Mouse (Mus musculus): ENCODE measurements at regions not wholly inside any gene's neighbourhood (a gene's known extent, or its start where the extent isn't known, plus 50 kb on each side); places are given as distances from the start of the nearest gene placed in this dataset.

DNA sequence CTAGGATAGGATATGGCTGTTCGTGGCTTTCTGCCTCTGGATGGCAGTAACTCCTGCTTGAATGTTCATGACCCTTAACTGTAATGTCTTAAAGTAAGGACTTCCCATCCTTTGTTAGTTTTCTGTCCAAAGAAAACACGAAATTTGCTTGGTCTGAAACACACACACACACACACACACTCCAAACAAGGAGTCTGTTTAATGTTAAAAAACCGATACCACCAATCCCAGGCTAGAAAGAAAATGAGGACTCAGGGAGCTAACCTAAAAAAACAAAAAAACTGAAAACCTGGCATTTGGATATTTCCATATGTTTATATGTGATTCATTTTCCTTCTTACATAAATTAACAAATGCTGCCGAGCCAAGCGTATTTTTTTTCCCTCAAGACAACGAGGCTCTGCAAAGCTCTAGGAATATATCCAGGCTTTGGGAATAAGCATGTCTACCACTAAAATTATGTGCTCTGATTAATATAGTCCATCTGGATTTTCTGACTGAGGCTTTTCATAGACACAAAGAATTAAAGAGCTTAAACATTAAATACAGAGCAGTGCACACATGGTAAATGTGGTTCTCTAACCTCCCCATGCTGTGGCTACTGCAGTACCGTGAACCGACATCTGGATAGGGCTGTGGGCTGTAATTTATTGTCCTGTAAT, 372.0 kb upstream of the Nr5a2 start:
- no peak for ATAC-seq (ENCODE audit: low read depth)
- Histone ChIP-seq H3K36me3 (no peaks in the 10 kb centered on the region), H3K27me3 (no peaks in the 10 kb centered on the region), H3K9ac (no peak overlapping the region), H3K27ac (no peak overlapping the region), H3K4me3 (replicated peaks) (no peak overlapping the region), H3K9me3 (replicated peaks) (no peaks in the 10 kb centered on the region), H3K4me2 (no peak overlapping the region), H3K4me1 (replicated peaks) (no peaks in the 10 kb centered on the region)
- WGBS (ENCODE audit: insufficient replicate concordance) = 62% methylated on average over 8 of the region's 8 CpGs
- no peak for DNase-seq

DNA sequence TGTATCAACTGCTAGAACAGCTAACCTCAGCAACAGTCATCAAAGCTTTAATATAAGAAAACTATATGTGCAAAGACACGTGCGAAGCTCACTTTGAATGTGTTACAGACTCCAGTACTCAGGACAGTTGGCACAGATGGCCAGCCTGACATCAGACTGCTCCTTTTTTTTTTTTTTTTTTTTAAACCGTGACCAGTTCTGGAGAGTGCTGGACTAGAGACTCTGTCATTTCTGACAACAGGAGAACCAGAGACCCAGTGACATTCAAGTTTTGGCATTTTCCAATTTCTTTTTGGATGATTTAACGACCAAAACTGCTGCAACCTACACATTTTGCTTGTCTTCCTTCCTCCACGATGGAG, 371.5 kb upstream of the Nr5a2 start:
- no peak overlapping the region for H3K27ac ChIP-seq
- ATAC-seq (ENCODE audit: low read depth) = no peak
- H3K27me3 ChIP-seq = no peaks in the 10 kb centered on the region
- H3K4me1 ChIP-seq (replicated peaks) = no peaks in the 10 kb centered on the region
- no peaks in the 10 kb centered on the region for H3K9me3 ChIP-seq (replicated peaks)
- no peak overlapping the region for H3K4me2 ChIP-seq
- 42% methylated on average over 5 of the region's 5 CpGs for WGBS (ENCODE audit: insufficient replicate concordance)
- H3K9ac ChIP-seq = no peak overlapping the region
- H3K4me3 ChIP-seq (replicated peaks) = no peak overlapping the region
- no peak for DNase-seq
- no peaks in the 10 kb centered on the region for H3K36me3 ChIP-seq

DNA sequence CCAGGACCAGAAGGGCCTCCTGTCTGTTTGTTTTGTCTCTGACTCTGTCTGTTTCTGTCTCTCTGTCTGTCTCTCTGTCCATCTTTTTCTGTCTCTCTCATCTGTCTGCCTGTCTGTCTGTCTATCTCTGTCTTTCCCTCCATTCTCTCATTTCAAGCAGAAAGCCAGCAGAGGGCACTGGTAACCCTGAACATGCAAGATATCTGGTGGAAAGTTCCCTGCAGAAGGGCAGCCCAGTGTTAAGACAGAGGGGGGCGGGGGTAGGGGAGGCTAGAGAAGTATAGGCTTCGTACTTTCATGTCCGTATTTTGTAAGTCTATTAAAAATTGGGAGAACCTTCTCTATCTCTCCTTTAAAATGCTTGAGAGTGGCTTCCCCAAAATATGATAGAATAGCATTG, 370.4 kb upstream of the Nr5a2 start:
- H3K4me1 ChIP-seq (replicated peaks) = no peaks in the 10 kb centered on the region
- no peaks in the 10 kb centered on the region for H3K36me3 ChIP-seq
- no peak overlapping the region for H3K4me2 ChIP-seq
- no peak overlapping the region for H3K9ac ChIP-seq
- ATAC-seq (ENCODE audit: low read depth) (no peak), DNase-seq (no peak)
- H3K9me3 ChIP-seq (replicated peaks) = no peaks in the 10 kb centered on the region
- H3K27ac ChIP-seq = no peak overlapping the region
- no peaks in the 10 kb centered on the region for H3K27me3 ChIP-seq
- no peak overlapping the region for H3K4me3 ChIP-seq (replicated peaks)
- WGBS (ENCODE audit: insufficient replicate concordance) = 27% methylated on average over 3 of the region's 3 CpGs

DNA sequence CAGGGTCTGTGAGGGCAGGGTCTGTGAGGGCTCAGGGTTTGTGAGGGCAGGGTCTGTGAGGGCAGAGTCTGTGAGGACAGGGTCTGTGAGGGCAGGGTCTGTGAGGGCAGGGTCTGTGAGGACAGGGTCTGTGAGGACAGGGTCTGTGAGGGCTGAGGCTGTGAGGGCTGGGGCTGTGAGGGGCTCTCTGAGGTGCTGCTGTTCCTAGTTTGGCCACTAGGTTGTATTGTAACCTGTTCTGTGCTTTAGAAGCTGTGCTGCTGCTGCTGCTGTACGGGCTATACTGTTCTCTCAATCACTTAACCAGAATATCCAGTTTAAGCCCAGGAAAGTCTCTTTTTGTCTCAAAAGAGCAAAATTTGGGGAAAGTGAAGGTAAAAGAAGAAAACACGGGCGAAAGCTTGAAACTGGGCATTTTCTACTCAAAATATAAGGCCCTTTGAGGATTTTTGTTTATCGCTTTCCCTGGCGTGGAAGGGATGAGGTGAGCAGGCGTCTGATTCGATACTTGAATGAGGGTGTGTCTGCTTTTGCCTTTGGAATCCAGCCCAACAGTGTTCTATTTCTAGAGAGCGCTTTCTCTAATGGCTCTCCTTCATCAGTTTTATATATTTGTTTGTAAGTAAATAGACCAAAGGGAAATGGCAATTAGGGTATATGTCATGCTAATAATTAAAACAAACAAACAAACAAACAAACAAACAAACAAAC, 363.8 kb upstream of the Nr5a2 start:
- H3K4me2 ChIP-seq = no peak overlapping the region
- no peaks in the 10 kb centered on the region for H3K4me1 ChIP-seq (replicated peaks)
- no peaks in the 10 kb centered on the region for H3K36me3 ChIP-seq
- no peak overlapping the region for H3K9ac ChIP-seq
- H3K9me3 ChIP-seq (replicated peaks) = no peaks in the 10 kb centered on the region
- WGBS (ENCODE audit: insufficient replicate concordance) = 41% methylated on average over 8 of the region's 8 CpGs
- H3K4me3 ChIP-seq (replicated peaks) = no peak overlapping the region
- ATAC-seq (ENCODE audit: low read depth) (no peak), DNase-seq (no peak)
- no peak overlapping the region for H3K27ac ChIP-seq
- no peaks in the 10 kb centered on the region for H3K27me3 ChIP-seq

DNA sequence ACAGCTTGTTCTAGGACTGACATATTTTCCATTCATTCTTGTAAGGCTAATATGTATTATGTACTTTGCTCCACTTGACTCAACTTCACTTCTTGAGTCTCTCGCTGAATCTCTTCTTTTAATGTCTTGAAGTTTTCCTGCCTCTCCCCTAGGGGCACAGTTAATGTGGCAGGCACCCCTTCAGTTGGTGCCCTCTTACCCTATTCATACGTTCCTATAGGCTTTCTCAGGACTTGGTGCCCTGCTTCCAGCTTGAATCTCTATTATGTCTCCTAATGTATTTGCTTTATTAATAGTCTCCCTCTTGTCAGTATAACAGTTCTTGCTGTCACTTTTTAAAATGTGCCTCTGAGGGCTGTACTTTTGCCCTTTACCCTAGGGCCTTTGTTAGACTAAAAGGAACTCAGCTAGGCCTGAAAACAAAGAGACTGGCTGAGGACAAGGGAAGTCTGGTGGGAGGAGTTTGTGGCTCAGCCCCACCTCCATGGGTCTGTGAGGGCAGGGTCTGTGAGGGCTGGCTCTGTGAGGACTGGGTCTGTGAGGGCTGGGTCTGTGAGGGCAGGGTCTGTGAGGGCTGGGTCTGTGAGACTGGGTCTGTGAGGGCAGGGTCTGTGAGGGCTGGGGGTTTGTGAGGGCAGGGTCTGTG, 362.9 kb upstream of the Nr5a2 start:
- 57% methylated on average over 2 of the region's 2 CpGs for WGBS (ENCODE audit: insufficient replicate concordance)
- no peak overlapping the region for H3K27ac ChIP-seq

DNA sequence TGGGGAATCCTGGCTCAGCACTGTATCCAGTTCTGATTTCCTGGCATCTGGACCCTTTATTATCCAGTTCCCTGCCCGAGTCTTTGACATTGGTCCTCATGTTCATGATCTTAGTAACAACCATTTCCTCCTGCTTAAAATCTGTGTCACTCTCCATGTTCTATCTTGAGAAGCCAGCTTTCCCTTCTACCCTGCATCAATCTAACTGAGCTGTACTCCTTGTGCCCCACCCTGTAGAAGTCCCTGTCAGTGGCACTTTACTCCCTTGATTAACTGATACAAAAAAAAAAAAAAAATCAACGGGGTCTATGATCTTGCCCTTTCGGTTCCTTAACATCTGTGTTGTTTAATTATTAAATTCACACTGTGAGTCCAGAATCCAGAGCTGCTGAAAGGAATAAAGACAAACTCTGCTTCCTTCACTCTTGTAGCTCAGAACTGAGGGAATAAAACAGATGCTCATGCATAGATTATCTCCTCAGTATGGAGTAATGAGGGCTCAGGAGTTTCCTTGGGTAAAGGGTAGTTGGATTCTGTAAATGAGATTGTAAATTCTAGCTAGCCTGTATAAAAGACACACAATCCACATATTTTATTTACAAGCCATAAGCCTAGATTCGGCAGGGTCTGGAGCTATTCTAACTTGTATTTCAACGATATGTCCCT, 342.6 kb upstream of the Nr5a2 start:
- Histone ChIP-seq H3K4me2 (no peak overlapping the region), H3K9me3 (replicated peaks) (no peaks in the 10 kb centered on the region), H3K9ac (no peak overlapping the region), H3K4me1 (replicated peaks) (no peaks in the 10 kb centered on the region), H3K36me3 (no peaks in the 10 kb centered on the region), H3K27me3 (no peaks in the 10 kb centered on the region), H3K27ac (no peak overlapping the region), H3K4me3 (replicated peaks) (no peak overlapping the region)
- ATAC-seq (ENCODE audit: low read depth) (no peak), DNase-seq (no peak)
- WGBS (ENCODE audit: insufficient replicate concordance) = 69% methylated on average over 5 of the region's 5 CpGs

More for the DNA sequence above, 362.9 kb upstream of the Nr5a2 start:
- Histone ChIP-seq H3K4me3 (replicated peaks) (no peak overlapping the region), H3K27me3 (no peaks in the 10 kb centered on the region), H3K9me3 (replicated peaks) (no peaks in the 10 kb centered on the region), H3K4me2 (no peak overlapping the region), H3K36me3 (no peaks in the 10 kb centered on the region), H3K4me1 (replicated peaks) (no peaks in the 10 kb centered on the region), H3K9ac (no peak overlapping the region)
- DNase-seq = no peak
- no peak for ATAC-seq (ENCODE audit: low read depth)

DNA sequence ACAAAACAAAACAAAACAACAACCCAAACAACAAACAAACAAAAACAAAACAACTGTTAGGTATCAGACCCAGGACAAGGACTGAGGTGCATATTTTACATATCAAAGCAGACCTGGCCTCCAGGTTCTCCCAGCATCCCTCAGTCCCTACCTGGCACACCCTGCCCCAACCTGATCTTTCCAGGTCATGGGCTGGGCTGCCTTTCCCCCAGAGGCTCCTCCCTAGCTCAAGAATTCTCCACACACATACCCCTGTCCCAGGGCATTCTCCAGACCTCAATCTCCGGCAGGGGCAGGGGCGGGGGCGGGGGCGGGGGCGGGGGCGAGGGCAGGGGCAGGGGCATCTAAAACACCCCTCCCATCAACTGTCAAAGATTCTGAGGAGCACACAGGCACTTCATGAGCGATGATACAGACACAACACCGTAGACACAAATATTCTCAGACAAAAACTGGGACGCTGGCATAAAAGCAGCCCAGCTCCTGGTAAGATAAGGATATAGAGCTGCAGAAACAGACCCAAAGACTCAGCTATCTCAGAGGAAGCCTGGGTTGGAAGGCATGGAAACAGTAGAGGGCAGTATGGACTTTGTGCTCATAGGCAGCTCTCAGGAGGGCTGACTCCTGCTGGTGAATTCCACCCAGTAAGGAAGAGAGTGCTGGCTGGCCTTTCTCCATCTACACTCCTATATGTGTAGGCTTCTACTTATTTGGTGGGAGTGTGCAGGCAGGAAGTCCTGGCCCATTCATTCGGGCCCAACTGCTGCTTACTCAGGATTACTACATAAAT, 337.7 kb upstream of the Nr5a2 start:
- ATAC-seq (ENCODE audit: low read depth) = no peak
- Histone ChIP-seq H3K27me3 (no peaks in the 10 kb centered on the region), H3K27ac (no peak overlapping the region), H3K4me3 (replicated peaks) (no peak overlapping the region), H3K36me3 (no peaks in the 10 kb centered on the region), H3K9ac (no peak overlapping the region), H3K4me2 (no peak overlapping the region), H3K9me3 (replicated peaks) (no peaks in the 10 kb centered on the region), H3K4me1 (replicated peaks) (no peaks in the 10 kb centered on the region)
- DNase-seq = no peak
- 50% methylated on average over 10 of the region's 10 CpGs for WGBS (ENCODE audit: insufficient replicate concordance)

DNA sequence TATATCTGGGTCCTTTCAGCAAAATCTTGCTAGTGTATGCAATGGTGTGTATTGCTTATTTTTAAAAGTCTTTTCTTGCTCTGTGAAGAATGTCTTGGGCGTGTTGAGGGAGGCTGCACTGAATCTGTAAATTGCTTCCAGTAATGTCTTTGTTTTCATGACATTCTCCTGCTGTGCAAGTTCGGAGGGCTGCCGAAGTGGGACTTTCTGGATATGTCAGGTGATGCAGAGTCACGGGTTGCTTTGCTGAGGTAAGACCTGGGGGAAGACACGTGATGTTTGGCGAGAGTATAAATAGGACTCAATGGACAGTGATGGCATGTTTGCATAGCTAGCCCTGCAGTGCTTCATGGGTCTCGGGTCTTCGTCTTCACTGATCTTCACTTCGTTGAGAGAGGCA, 329.2 kb upstream of the Nr5a2 start:
- H3K36me3 ChIP-seq = no peaks in the 10 kb centered on the region
- no peaks in the 10 kb centered on the region for H3K27me3 ChIP-seq
- H3K9ac ChIP-seq = no peak overlapping the region
- H3K9me3 ChIP-seq (replicated peaks) = no peaks in the 10 kb centered on the region
- no peak overlapping the region for H3K4me2 ChIP-seq
- ATAC-seq (ENCODE audit: low read depth) (no peak), DNase-seq (no peak)
- H3K4me1 ChIP-seq (replicated peaks) = no peaks in the 10 kb centered on the region
- no peak overlapping the region for H3K4me3 ChIP-seq (replicated peaks)
- no peak overlapping the region for H3K27ac ChIP-seq
- 71% methylated on average over 9 of the region's 9 CpGs for WGBS (ENCODE audit: insufficient replicate concordance)

DNA sequence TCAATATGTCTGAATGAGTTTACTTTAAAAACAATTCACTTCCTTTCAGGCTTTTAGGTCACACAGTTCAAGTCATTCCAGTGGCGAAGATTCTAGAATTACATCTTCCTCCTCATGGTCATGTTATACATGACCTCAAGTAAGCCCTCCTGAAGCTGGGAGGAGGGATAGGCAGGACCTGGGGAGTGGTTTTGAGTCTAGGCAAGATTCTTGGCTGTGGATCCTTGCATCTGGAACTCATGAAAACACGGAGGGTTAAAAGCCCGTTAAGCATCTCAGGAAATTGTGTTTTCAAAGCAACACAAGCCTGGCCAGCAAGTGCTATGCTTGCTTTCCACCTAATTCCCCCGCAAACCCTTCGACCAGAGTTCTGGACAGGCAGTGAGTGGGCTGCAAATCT, 323.0 kb upstream of the Nr5a2 start:
- H3K36me3 ChIP-seq = no peaks in the 10 kb centered on the region
- no peak overlapping the region for H3K4me3 ChIP-seq (replicated peaks)
- H3K27me3 ChIP-seq = no peaks in the 10 kb centered on the region
- H3K4me2 ChIP-seq = no peak overlapping the region
- H3K9me3 ChIP-seq (replicated peaks) = no peaks in the 10 kb centered on the region
- no peak for ATAC-seq (ENCODE audit: low read depth)
- H3K9ac ChIP-seq = no peak overlapping the region
- DNase-seq = no peak
- H3K4me1 ChIP-seq (replicated peaks) = no peaks in the 10 kb centered on the region
- no peak overlapping the region for H3K27ac ChIP-seq
- 69% methylated on average over 5 of the region's 5 CpGs for WGBS (ENCODE audit: insufficient replicate concordance)

DNA sequence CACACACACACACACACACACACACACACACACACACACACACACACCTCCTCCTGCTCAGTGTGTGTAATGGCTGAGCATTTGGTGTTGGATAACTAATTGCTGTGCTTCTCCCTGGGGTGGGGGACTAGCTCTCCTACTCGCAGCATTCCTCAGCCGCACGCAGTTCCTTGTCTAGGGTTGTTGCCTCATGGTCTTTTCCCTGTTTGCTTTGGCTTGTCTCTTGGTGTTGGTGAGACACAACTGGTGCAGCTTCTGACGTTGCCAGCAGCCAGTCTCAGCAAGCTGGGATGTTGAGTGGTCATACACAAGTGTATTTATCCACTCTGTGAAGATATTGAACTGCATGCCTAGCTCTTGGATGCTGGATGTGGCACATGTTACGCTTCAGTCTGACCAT, 322.2 kb upstream of the Nr5a2 start:
- ATAC-seq (ENCODE audit: low read depth) (no peak), DNase-seq (no peak)
- Histone ChIP-seq H3K4me3 (replicated peaks) (no peak overlapping the region), H3K36me3 (no peaks in the 10 kb centered on the region), H3K9ac (no peak overlapping the region), H3K4me1 (replicated peaks) (no peaks in the 10 kb centered on the region), H3K27me3 (no peaks in the 10 kb centered on the region), H3K9me3 (replicated peaks) (no peaks in the 10 kb centered on the region), H3K4me2 (no peak overlapping the region), H3K27ac (no peak overlapping the region)
- 77% methylated on average over 5 of the region's 5 CpGs for WGBS (ENCODE audit: insufficient replicate concordance)
